Mouse (Mus musculus): ENCODE results near the gene E4f1.
A peak's percentile ranks its signal among the peaks of the same experiment; 100 is the strongest.

Gene E4f1

DNA sequence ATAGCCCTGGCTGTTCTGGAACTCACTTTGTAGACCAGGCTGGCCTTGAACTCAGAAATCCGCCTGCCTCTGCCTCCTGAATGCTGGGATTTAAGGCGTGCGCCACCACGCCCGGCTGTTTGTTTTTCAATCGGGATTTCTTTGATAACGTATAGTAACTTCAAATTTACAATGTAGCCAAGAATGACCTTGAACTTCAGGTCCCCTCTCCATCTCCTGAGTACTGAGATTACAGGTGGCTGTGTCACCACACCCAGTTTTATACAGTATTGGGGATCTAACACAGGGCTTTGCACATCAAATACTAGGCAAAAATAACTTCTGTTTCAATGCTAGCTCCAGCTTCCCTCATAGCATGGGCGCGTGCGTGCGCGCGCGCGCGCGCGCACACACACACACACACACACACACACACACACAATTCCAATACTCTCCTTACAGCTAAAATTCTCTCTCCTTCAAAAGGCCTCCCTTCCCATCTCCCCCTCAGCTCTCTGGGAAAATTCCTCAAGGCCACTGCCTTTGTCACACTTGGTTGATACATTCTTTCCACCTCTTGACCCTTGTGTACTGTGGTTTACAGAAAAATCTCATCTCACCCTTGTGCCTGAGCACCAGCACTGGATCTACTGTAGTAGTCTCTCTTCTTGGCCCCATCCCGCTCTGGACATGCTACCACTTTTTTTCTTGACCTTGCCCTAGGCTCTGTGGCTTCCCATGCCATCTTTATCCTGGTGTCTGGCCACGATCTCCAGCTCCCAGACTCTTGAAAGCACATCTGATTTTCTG, 11.1 kb upstream of the E4f1 start:
- DNase-seq, result no peak

GRCm38 (mm10) chr17:24480201-24480826, 10.2 kb upstream of the E4f1 start:
- DNase-seq, result no peak

DNA sequence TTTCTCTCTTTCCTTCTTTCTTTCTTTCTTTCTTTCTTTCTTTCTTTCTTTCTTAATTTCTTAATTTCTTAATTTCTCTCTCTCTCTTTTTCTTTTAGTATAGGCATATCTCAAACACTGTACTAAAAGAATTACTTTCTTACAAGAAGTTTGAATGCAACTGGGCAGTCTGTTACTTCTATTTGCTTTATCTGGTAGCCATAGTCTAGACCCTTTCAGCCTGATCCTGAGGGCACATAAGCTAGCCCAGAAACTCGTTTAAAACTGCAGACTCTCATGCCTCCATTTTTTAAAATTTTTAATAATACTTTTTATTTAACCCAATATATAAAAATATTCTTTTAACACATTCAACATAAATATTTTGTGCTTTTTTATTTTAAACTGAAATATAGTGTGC, 9.3 kb upstream of the E4f1 start:
- DNase-seq, result no peak

GRCm38 (mm10) chr17:24478663-24479380, 8.7 kb upstream of the E4f1 start, which contains the start of gene Mlst8:
Mlst8 (minus strand) TSS chr17:24479078.
- DNase-seq, result peak; percentile 96 to 97

DNA sequence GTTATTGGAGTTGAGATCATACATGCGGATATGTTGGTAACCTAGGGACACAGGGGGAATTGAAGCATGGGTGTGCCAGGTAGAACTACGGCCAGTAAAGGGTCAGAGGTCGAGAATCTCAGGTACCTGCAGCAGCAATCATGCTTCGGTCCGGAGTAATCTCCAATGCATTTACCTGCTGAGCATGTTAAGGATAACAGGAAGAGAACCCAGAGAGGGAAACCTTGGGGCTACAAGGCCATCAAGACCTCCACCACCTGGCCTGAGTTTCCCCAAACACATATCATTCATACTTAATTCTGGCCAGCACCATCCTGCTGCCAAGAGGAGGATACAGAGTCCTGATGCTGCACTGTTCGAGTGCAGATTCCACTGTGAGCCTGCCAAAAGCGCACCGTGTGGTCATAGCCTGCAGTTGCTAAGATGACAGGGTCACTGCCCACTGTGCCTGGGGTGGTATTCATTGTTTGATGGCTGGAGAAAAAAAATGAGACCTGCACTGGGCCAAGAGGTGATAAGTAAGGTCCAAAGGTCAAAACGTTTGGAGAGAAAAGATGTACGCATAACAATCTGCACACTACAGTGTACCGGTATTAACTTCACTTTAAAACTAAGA, 8.0 kb upstream of the E4f1 start:
- DNase-seq, result no peak

DNA sequence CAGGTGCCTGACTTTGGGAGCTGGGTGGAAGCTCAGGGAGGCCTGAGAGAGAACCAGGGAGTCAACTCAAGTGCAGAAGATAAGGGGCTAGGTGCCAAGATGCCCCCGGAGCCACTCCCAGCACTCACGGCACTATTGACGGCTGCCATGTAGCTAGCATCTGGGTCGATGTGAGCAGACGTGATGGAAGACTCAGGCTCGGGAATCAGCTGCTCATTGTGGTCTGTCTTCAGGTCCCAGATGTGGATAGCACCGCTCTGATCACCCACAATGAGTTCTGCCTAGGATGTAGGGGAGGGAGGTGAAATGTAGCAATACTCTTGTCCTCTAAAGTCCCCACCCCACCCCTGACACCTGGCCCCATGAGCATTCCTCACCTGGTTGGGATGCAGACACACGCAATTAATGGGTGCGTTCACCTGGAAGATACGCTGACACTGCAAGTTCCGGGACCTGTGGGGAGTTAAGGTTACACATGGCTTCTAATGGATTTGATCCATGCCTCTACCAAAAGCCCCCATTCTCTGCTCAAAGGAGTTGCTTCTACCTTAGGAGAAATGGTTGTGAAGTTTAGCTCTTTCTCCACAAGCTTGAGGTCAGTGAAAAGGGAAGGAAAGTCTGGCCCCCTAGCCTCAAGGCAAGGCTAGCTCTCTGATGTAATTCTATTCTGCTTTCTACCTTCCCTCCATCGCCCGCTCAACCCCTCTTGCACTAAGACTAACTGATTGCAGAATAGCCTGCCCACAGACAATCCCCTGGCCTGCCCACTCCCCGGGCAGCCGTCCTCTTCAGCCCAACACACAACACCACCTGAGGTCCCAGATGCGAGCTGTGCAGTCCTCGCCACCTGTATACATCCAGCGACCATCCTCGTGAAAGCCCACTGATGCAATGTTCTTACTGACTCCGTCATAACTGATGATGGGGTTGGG, 7.2 kb upstream of the E4f1 start:
- no peak for DNase-seq

- DNase-seq, result no peak
These were observed 6.1 kb upstream of the E4f1 start for GRCm38 (mm10) chr17:24476022-24476776.

DNA sequence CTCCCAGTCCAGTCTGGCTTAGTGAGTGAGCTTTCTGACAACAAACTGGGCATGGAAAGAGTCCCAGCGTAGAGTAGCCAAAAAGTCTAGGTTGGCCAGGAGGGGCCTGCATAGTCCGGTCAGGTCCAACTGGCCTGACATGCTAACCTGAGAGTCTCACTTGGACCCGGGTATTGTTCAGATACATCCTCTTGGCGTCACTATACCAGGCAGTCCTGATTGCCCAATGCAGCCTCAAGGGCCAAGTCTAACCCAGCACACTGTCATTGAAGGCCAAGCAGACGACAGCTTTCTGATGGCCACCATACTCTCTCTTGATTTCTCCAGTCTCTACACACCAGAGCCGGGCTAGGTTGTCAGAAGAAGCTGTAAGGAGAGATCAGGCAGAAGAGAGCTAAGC, 5.5 kb upstream of the E4f1 start:
- no peak for DNase-seq

- no peak for DNase-seq
These were observed 4.4 kb upstream of the E4f1 start for GRCm38 (mm10) chr17:24474557-24474956.

DNA sequence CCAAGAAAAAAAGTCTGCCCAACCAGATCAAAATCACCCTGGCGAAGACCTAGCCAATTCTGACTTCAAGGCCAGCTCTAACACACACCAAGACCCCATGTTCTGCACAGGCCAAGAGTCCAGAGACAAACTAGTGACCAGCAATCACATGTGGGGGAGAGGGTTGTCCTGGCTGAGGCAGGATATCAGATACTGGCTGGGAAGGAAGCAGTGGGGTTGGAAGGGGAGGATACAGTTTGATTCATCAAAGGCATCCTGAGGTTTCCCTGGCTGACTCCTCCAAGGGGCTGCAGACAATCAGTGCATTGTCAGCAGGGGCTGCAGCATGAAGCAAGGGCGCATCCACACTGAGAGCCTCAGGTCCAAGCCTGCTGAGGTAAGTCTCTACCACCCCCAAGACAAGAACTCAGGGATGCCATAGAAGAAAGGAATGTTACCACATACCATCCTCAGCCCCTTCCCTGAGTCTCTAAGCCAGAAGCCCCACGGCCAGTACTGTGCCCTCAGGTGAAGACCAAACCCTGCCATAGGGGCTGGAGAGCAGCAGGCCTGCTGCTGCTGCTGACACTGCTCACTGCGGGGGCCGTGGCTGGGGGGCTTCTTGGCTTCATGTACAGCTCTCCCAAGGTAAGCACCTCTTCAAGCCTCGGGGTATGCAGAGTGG, 3.6 kb upstream of the E4f1 start, which contains the start of gene Bricd5:
Bricd5 (plus strand) TSS at position 273 of the 664 bp plus-strand sequence.
- DNase-seq, result no peak

- DNase-seq, result no peak
These were observed 2.4 kb upstream of the E4f1 start for GRCm38 (mm10) chr17:24472512-24472911.

DNA sequence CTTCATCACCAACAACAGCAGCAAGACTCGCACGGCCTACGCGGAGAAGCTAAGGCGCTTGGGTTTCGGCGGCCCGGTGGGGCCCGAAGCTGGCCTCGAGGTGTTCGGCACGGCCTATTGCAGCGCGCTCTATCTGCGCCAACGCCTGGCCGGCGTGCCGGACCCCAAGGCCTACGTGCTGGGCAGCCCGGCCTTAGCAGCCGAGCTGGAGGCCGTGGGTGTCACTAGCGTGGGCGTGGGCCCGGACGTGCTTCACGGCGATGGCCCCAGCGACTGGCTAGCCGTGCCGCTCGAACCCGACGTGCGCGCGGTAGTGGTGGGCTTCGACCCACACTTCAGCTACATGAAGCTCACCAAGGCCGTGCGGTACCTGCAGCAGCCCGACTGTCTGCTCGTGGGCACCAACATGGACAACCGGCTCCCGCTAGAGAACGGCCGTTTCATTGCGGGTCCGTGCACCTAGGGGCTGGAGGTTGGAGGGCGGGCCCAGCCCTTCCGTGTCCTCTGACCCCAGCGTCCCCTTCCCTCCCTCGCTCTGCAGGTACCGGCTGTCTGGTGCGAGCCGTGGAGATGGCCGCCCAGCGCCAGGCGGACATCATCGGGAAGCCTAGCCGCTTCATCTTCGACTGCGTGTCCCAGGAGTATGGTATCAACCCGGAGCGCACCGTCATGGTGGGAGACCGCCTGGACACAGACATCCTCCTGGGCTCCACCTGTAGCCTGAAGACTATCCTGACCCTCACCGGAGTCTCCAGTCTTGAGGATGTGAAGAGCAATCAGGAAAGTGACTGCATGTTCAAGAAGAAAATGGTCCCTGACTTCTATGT, 801 bp upstream of the E4f1 start:
- DNase-seq, result peak; percentile 25 to 54

- no peak for DNase-seq
These were observed 690 bp downstream of the E4f1 start for GRCm38 (mm10) chr17:24469336-24469909.

DNA sequence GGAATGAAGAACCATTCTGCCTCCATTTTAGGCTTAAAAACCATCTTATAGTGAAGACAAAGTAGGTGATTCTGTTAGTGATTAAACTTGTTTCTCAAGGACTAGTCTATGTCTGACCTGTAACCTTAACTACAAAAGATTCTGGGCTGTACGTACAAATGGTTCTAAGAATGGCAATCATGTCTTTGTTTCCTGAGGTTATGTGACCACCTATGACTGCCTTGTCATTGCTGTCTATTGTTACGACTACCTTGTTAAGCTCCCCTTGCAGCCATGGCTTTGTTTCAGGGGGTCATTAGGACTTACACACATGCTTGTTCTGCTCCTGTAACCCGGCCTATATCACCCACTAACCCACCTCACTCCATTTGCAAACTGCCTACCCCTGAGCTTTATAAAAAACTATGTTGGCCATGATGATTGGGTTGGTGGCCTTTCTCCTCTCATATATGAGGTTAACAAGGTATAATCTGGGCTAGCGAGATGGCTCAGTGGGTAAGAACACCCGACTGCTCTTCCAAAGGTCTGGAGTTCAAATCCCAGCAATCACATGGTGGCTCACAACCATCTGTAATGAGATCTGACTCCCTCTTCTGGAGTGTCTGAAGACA, 1.4 kb downstream of the E4f1 start:
- no peak for DNase-seq

- no peak for DNase-seq
These were observed 6.6 kb downstream of the E4f1 start for GRCm38 (mm10) chr17:24463374-24464133.

GRCm38 (mm10) chr17:24462932-24463331, 7.2 kb downstream of the E4f1 start:
- no peak for DNase-seq

- no peak for DNase-seq
These were observed 8.5 kb downstream of the E4f1 start for GRCm38 (mm10) chr17:24461580-24461979.

All from thymus, postnatal 36 days (tissue).